Mouse (Mus musculus) midbrain, embryonic 12.5 days (tissue): ENCODE data around the gene Dcx. TPM values are rescaled to one million over a fixed set of nuclear protein-coding genes. Genes with fewer than 3 reads are reported as not detected.

Experiments used
- ATAC-seq: fragments of 200-750 bp; cut with Nextera tagmentation; 2 replicates; pipeline ENCODE4 v1.8.0; 2017; ENCODE audit warnings: low read depth, moderate TSS enrichment, moderate library complexity; ENCODE audit not compliant: low FRiP score
- H3K27ac ChIP-seq: fragments of 300-500 bp; sonication (generic); replicated peaks from 2 replicates; pipeline ENCODE4 v1.5.1; 2016; ENCODE audit warnings: mild to moderate bottlenecking
- H3K27me3 ChIP-seq: fragments of 300-500 bp; sonication (generic); 2 replicates; pipeline ENCODE4 v1.6.1; 2016; ENCODE audit warnings: mild to moderate bottlenecking
- H3K36me3 ChIP-seq: fragments of 300-500 bp; sonication (generic); 2 replicates; pipeline ENCODE4 v1.6.1; 2016
- H3K4me1 ChIP-seq: fragments of 300-500 bp; sonication (generic); 2 replicates; pipeline ENCODE4 v1.6.1; 2016
- H3K4me2 ChIP-seq: fragments of 300-500 bp; sonication (generic); replicated peaks from 2 replicates; pipeline ENCODE4 v1.6.1; 2016; ENCODE audit warnings: mild to moderate bottlenecking, moderate library complexity
- H3K4me3 ChIP-seq: fragments of 300-500 bp; sonication (generic); 2 replicates; pipeline ENCODE4 v1.5.1; 2016; ENCODE audit warnings: mild to moderate bottlenecking
- H3K9ac ChIP-seq: fragments of 300-500 bp; sonication (generic); replicated peaks from 2 replicates; pipeline ENCODE4 v1.6.1; 2016; ENCODE audit warnings: mild to moderate bottlenecking, moderate library complexity
- H3K9me3 ChIP-seq: fragments of 300-500 bp; sonication (generic); 2 replicates; pipeline ENCODE4 v1.6.1; 2016; ENCODE audit warnings: mild to moderate bottlenecking
- WGBS: fragments of 180-500 bp; shearing (Covaris S2); methylation state at CpG from one replicate; pipeline ENCODE4 v1.1.7; 2016; 5-methylcytosine and 5-hydroxymethylcytosine counted together
- polyA plus RNA-seq: library from polyadenylated mRNA; unstranded; fragments of >200 nt; fragmentation: Nextera tagmentation; extraction: Ambion mirVana; gene quantifications from 2 replicates; pipeline ENCODE4 v1.2.1, GENCODE M21; 2016

The Dcx gene
- 164 and 182 TPM in 2 replicates for polyA plus RNA-seq

- 43% methylated on average over 8 of the region's 8 CpGs for WGBS
- H3K4me3 ChIP-seq: peak within 1 kb of the TSS; percentile 41
- H3K4me1 ChIP-seq: no peaks in the 10 kb centered on the region
- peak within 1 kb of the TSS; percentile 57 for H3K9ac ChIP-seq
- H3K27me3 ChIP-seq: no peaks in the 10 kb centered on the region; the same call in 1 of the 2 replicates
- H3K9me3 ChIP-seq: no peaks in the 10 kb centered on the region
- peak within 1 kb of the TSS; percentile 86 for H3K27ac ChIP-seq
- ATAC-seq: peak; percentile 67; the same call in 1 of the 2 replicates
- H3K4me2 ChIP-seq: peak within 1 kb of the TSS; percentile 45
- no peaks in the 10 kb centered on the region for H3K36me3 ChIP-seq
These were observed at the start of gene Dcx for GRCm38 (mm10) chrX:143932958-143933357. Gene Dcx, minus strand, starts transcription at chrX:143933311.

GRCm38 (mm10) chrX:143966249-143966648 is 33.1 kb upstream of the Dcx start:
- Histone ChIP-seq H3K4me3 (no peak overlapping the region), H3K4me2 (no peak overlapping the region), H3K9ac (no peak overlapping the region), H3K27me3 (no peaks in the 10 kb centered on the region), H3K9me3 (no peaks in the 10 kb centered on the region), H3K4me1 (no peaks in the 10 kb centered on the region), H3K27ac (no peak overlapping the region), H3K36me3 (no peaks in the 10 kb centered on the region)
- ATAC-seq: peak; percentile 41; the same call in 1 of the 2 replicates
- 58% methylated on average over 6 of the region's 6 CpGs for WGBS

DNA sequence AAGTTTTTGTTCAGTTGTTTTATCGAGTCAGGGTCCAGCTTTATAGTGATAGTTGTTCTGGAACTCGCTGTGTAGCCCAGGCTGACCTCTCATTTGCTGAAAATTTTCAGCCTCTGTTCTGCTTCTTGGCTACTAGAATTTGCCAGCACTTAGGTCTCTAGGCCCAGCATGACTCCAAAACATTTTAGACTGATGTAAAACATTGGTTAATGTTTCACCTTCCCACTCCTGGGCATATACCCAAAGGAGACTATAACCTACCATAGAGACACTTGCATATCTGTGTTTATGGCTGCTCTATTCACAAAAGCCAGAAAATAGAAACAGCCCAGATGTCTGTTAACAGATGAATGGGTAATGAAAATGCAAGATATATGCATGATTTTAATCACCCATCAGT is 560 bp upstream of the Dcx start:
- ATAC-seq: no peak
- WGBS: 83% methylated on average over 2 of the region's 2 CpGs
- H3K9me3 ChIP-seq: no peaks in the 10 kb centered on the region
- H3K4me1 ChIP-seq: no peaks in the 10 kb centered on the region
- H3K9ac ChIP-seq: no peak overlapping the region
- H3K4me2 ChIP-seq: no peak overlapping the region
- no peak overlapping the region for H3K27ac ChIP-seq
- no peaks in the 10 kb centered on the region; the same call in 1 of the 2 replicates for H3K27me3 ChIP-seq
- H3K4me3 ChIP-seq: no peak overlapping the region
- no peaks in the 10 kb centered on the region for H3K36me3 ChIP-seq

DNA sequence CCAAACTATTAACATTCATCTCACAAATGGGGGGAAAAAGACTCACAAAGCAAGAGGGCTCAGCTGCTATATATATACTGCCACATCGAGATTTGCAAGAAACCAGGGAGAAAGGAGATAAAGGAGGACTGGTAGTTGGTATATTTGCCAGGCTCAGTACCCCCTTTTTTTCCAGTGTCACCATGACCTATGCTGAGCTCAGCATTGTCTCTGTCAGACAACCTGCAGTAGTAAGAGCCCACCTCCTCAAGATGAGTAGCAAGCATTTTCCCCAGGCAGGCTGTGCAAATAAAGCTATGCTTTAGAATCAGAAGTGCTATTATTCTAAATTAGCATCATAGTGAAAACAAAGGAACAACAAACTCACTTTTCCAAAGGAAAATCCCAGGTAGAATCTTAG is 581 bp downstream of the Dcx start:
- Histone ChIP-seq H3K9ac (peak overlapping the region; percentile 57), H3K9me3 (no peaks in the 10 kb centered on the region), H3K27me3 (no peaks in the 10 kb centered on the region; the same call in 1 of the 2 replicates), H3K36me3 (no peaks in the 10 kb centered on the region), H3K4me3 (peak overlapping the region; percentile 41), H3K27ac (peak overlapping the region; percentile 86), H3K4me1 (no peaks in the 10 kb centered on the region), H3K4me2 (peak overlapping the region; percentile 45; the same call in 1 of the 2 replicates)
- 38% methylated on average over 1 of the region's 1 CpGs for WGBS
- no peak for ATAC-seq

GRCm38 (mm10) chrX:143931400-143932185 is 1.5 kb downstream of the Dcx start:
- Histone ChIP-seq H3K27me3 (no peaks in the 10 kb centered on the region; the same call in 1 of the 2 replicates), H3K4me3 (peak overlapping the region; percentile 41), H3K4me1 (no peaks in the 10 kb centered on the region), H3K27ac (peak overlapping the region; percentile 86), H3K4me2 (peak overlapping the region; percentile 45), H3K36me3 (no peaks in the 10 kb centered on the region), H3K9me3 (no peaks in the 10 kb centered on the region), H3K9ac (peak overlapping the region; percentile 57)
- 39% methylated on average over 6 of the region's 6 CpGs for WGBS
- peak; percentile 84 for ATAC-seq

DNA sequence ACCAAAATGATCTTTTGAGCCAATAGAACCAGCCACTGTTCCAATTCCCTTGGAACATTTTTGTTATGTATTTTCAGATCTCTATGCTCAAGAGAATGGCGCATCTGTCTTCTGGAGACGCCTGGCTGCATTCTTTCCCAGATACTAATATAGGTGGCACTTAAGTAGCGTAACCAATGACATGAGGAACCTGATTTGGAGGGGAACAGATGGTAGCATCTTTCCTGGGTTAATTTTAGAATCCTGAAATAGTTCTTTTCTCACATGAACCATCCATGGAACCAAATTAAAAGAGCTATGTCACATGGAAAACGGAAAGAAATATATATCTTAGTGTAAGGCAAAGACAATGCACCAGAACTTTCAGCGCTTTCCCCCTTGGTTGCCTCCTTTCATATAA is 11.0 kb downstream of the Dcx start:
- no peaks in the 10 kb centered on the region for H3K4me1 ChIP-seq
- ATAC-seq: no peak
- no peaks in the 10 kb centered on the region for H3K9me3 ChIP-seq
- H3K4me3 ChIP-seq: no peak overlapping the region
- H3K9ac ChIP-seq: no peak overlapping the region
- 90% methylated on average over 5 of the region's 5 CpGs for WGBS
- no peak overlapping the region for H3K27ac ChIP-seq
- no peak overlapping the region for H3K4me2 ChIP-seq
- no peaks in the 10 kb centered on the region for H3K36me3 ChIP-seq
- peaks cover 7% of the 10 kb centered on the region; the same call in 1 of the 2 replicates for H3K27me3 ChIP-seq

DNA sequence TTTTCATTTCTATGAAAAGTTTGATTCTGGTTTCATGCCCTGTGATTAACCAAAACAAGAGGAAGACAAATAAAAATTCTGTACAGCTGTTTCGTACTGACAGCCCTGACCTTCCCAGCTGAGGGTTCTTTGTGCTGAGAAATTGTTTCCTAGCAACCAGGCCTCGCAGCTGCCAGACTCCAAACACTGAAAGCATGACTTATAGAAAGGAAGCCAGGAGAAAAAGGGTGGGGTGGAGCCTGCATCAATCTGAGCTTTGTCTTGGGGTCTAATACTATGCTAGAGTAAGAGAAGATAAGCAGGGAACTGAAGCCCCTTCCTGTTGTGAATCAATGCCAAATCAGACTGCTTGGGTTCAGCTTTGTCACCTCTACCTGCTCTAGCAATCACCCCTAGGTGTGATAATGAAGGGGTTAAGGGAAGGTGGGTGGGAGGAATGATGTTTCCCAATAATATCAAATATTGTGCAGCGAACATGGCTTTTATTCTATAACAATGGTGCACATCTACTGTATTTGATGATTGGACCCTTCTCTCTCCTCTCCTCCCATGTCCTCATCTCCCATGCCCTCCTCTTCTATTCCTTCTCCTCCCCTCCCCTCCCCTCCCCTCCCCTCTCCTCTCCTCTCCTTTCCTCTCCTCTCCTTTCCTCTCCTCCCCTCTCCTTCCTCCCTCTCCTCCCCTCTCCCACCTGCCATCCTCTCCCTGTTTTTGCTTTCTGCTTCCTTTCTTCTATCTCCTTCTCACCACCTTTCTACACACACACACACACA is 26.2 kb downstream of the Dcx start:
- Histone ChIP-seq H3K27ac (peak overlapping the region; percentile 64), H3K4me1 (peaks cover 8% of the 10 kb centered on the region), H3K9ac (no peak overlapping the region), H3K4me2 (no peak overlapping the region), H3K27me3 (peaks cover 11% of the 10 kb centered on the region; the same call in 1 of the 2 replicates), H3K9me3 (no peaks in the 10 kb centered on the region), H3K36me3 (no peaks in the 10 kb centered on the region), H3K4me3 (no peak overlapping the region)
- peak; percentile 78 for ATAC-seq
- 19% methylated on average over 3 of the region's 3 CpGs for WGBS

GRCm38 (mm10) chrX:143904689-143905088 is 28.4 kb downstream of the Dcx start:
- Histone ChIP-seq H3K9ac (no peak overlapping the region), H3K36me3 (no peaks in the 10 kb centered on the region), H3K27me3 (peaks cover 11% of the 10 kb centered on the region; the same call in 1 of the 2 replicates), H3K27ac (no peak overlapping the region), H3K9me3 (no peaks in the 10 kb centered on the region), H3K4me2 (no peak overlapping the region), H3K4me3 (no peak overlapping the region), H3K4me1 (peaks cover 8% of the 10 kb centered on the region)
- ATAC-seq: no peak
- 34% methylated on average over 2 of the region's 2 CpGs for WGBS

GRCm38 (mm10) chrX:143902300-143902699 is 30.8 kb downstream of the Dcx start:
- H3K36me3 ChIP-seq: no peaks in the 10 kb centered on the region
- H3K27ac ChIP-seq: peak overlapping the region; percentile 81
- H3K4me1 ChIP-seq: peaks cover 5% of the 10 kb centered on the region
- ATAC-seq: peak; percentile 85
- H3K4me2 ChIP-seq: peak overlapping the region; percentile 32
- H3K27me3 ChIP-seq: peaks cover 4% of the 10 kb centered on the region; the same call in 1 of the 2 replicates
- no peaks in the 10 kb centered on the region for H3K9me3 ChIP-seq
- H3K9ac ChIP-seq: 0 out of 2 replicates have a peak overlapping the region, but pooled peaks have one; percentile 31
- WGBS: 37% methylated on average over 8 of the region's 8 CpGs
- H3K4me3 ChIP-seq: no peak overlapping the region

- Histone ChIP-seq H3K9ac (no peak overlapping the region), H3K27ac (peak overlapping the region; percentile 39), H3K36me3 (no peaks in the 10 kb centered on the region), H3K4me1 (no peaks in the 10 kb centered on the region), H3K9me3 (no peaks in the 10 kb centered on the region), H3K4me3 (no peak overlapping the region), H3K4me2 (no peak overlapping the region), H3K27me3 (peaks cover 9% of the 10 kb centered on the region; the same call in 1 of the 2 replicates)
- no peak for ATAC-seq
- 72% methylated on average over 7 of the region's 7 CpGs for WGBS
These were observed 35.5 kb downstream of the Dcx start for GRCm38 (mm10) chrX:143897363-143898285.

GRCm38 (mm10) chrX:143896936-143897335 is 36.2 kb downstream of the Dcx start:
- Histone ChIP-seq H3K4me2 (no peak overlapping the region), H3K36me3 (no peaks in the 10 kb centered on the region), H3K9me3 (no peaks in the 10 kb centered on the region), H3K27ac (no peak overlapping the region), H3K4me3 (no peak overlapping the region), H3K9ac (no peak overlapping the region), H3K27me3 (peaks cover 9% of the 10 kb centered on the region; the same call in 1 of the 2 replicates), H3K4me1 (no peaks in the 10 kb centered on the region)
- ATAC-seq: no peak
- WGBS: 77% methylated on average over 5 of the region's 5 CpGs
